17 mouse cellular contexts compared by ENCODE assay signal in the genomic region with DNA sequence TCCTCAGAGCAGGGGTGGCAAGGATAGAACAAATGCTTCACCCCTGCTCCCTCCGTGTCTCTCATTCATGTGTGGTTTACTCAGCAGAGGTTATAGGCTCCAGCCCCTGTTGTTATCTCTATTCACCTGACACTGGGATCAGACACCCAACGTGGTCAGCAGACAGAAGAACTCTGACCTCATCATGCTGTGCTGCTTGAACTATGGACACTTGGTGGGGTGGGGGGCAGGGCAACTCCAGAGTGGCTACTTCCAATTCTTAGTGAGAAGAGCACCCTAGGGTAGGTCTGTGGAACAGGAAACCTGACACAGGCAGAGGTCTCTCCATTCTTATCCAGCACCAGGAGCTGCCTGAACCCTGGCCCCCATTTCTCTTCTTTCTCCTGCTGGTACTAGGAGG. TPM values are rescaled to one million over a fixed set of nuclear protein-coding genes. Genes with fewer than 3 reads are reported as not detected.
DNase-seq lines count a peak whose midpoint lies in the region; ATAC-seq and TF ChIP-seq lines count a peak whose summit lies in the region.
"Had no signal": no experiment of that assay in that cellular context is flagged by ENCODE, and none has a peak within 500 bp of the region (broad histone marks: within the 10 kb centered on the region; RNA-seq: fewer than 3 reads in every experiment).

No protein-coding gene starts in this region.

- TF ChIP-seq EP300 in stomach, postnatal 0 days (optimal IDR thresholded peaks at IDR 0.05) = no peak
- TF ChIP-seq EP300 in lung, postnatal 0 days (IDR thresholded peaks at IDR 0.05) = no peak

- no peak overlapping the region for H3K4me2 ChIP-seq in stomach, embryonic 15.5 days
- H3K4me2 ChIP-seq in stomach, postnatal 0 days (replicated peaks; ENCODE audit: low read depth) = no peak overlapping the region
- no peak overlapping the region for H3K4me2 ChIP-seq in kidney, postnatal 0 days (ENCODE audit: low read length)
- H3K4me2 ChIP-seq in liver, embryonic 12.5 days = no peak overlapping the region
- no peak overlapping the region for H3K4me2 ChIP-seq in lung, postnatal 0 days (replicated peaks; ENCODE audit: low read depth, low read length)
- H3K4me2 ChIP-seq: forebrain, embryonic 13.5 days; heart, embryonic 11.5 days; lung, embryonic 15.5 days; midbrain, embryonic 15.5 days had no signal

- H3K9ac ChIP-seq in stomach, embryonic 15.5 days = no peak overlapping the region
- H3K9ac ChIP-seq in stomach, postnatal 0 days (ENCODE audit: low read length) = no peak overlapping the region
- H3K9ac ChIP-seq in kidney, postnatal 0 days (ENCODE audit: low read depth, low read length) = no peak overlapping the region
- H3K9ac ChIP-seq in liver, embryonic 12.5 days = no peak overlapping the region
- no peak overlapping the region for H3K9ac ChIP-seq in lung, postnatal 0 days (replicated peaks; ENCODE audit: low read depth)
- H3K9ac ChIP-seq: forebrain, embryonic 13.5 days; lung, embryonic 15.5 days; midbrain, embryonic 15.5 days had no signal

- no peak for TF ChIP-seq CTCF in stomach, postnatal 0 days (IDR thresholded peaks at IDR 0.05; ENCODE audit: low read depth)
- TF ChIP-seq CTCF in kidney, postnatal 0 days (IDR thresholded peaks at IDR 0.05; ENCODE audit: low read depth) = no peak
- TF ChIP-seq CTCF in lung, postnatal 0 days (IDR thresholded peaks at IDR 0.05) = no peak

- H3K36me3 ChIP-seq in stomach, embryonic 15.5 days = no peaks in the 10 kb centered on the region
- H3K36me3 ChIP-seq in stomach, postnatal 0 days (ENCODE audit: control insufficient read depth, insufficient read depth, low read length) = no peaks in the 10 kb centered on the region
- no peaks in the 10 kb centered on the region for H3K36me3 ChIP-seq in kidney, postnatal 0 days (ENCODE audit: insufficient read depth, low read length)
- H3K36me3 ChIP-seq in liver, embryonic 12.5 days = no peaks in the 10 kb centered on the region
- no peaks in the 10 kb centered on the region for H3K36me3 ChIP-seq in lung, postnatal 0 days (ENCODE audit: insufficient read depth, low read length)
- H3K36me3 ChIP-seq: lung, embryonic 15.5 days; midbrain, embryonic 15.5 days had no signal

- H3K27me3 ChIP-seq in stomach, embryonic 15.5 days (replicated peaks) = no peaks in the 10 kb centered on the region
- H3K27me3 ChIP-seq in stomach, postnatal 0 days (ENCODE audit: control insufficient read depth, insufficient read depth, low read length) = no peaks in the 10 kb centered on the region
- no peaks in the 10 kb centered on the region for H3K27me3 ChIP-seq in kidney, postnatal 0 days (ENCODE audit: insufficient read depth, low read length)
- H3K27me3 ChIP-seq in liver, embryonic 12.5 days (replicated peaks) = no peaks in the 10 kb centered on the region
- no peaks in the 10 kb centered on the region for H3K27me3 ChIP-seq in lung, postnatal 0 days (replicated peaks; ENCODE audit: insufficient read depth, low read length)
- H3K27me3 ChIP-seq: forebrain, embryonic 13.5 days; lung, embryonic 15.5 days; midbrain, embryonic 15.5 days had no signal

- no peaks in the 10 kb centered on the region for H3K9me3 ChIP-seq in stomach, embryonic 15.5 days
- H3K9me3 ChIP-seq in stomach, postnatal 0 days (ENCODE audit: control insufficient read depth, low read length) = no peaks in the 10 kb centered on the region
- no peaks in the 10 kb centered on the region for H3K9me3 ChIP-seq in kidney, postnatal 0 days (replicated peaks; ENCODE audit: low read length)
- no peaks in the 10 kb centered on the region for H3K9me3 ChIP-seq in liver, embryonic 12.5 days (replicated peaks)
- H3K9me3 ChIP-seq in lung, postnatal 0 days (ENCODE audit: low read length) = no peaks in the 10 kb centered on the region
- H3K9me3 ChIP-seq: forebrain, embryonic 13.5 days; lung, embryonic 15.5 days; midbrain, embryonic 15.5 days had no signal

- H3K4me1 ChIP-seq in stomach, embryonic 15.5 days = no peaks in the 10 kb centered on the region
- H3K4me1 ChIP-seq in stomach, postnatal 0 days (replicated peaks; ENCODE audit: control insufficient read depth, insufficient read depth) = no peaks in the 10 kb centered on the region
- H3K4me1 ChIP-seq in kidney, postnatal 0 days (replicated peaks; ENCODE audit: insufficient read depth, low read length) = no peaks in the 10 kb centered on the region
- 0 out of 2 replicates have a peak, but pooled peaks cover 4% of the 10 kb centered on the region for H3K4me1 ChIP-seq in liver, embryonic 12.5 days
- no peaks in the 10 kb centered on the region for H3K4me1 ChIP-seq in lung, postnatal 0 days (ENCODE audit: insufficient read depth, low read depth, low read length)
- H3K4me1 ChIP-seq: forebrain, embryonic 13.5 days; lung, embryonic 15.5 days; midbrain, embryonic 15.5 days had no signal

- no peak for DNase-seq in stomach, postnatal 0 days (ENCODE audit: low spot score)
- DNase-seq in kidney, postnatal 0 days (ENCODE audit: low spot score) = no peak
- peak; percentile 85 for DNase-seq in yolk sac, embryonic 10.5 days (ENCODE audit: low spot score)
- no peak for DNase-seq in urinary bladder, postnatal 25 days (ENCODE audit: low spot score)
- no peak for DNase-seq in lung, postnatal 0 days (ENCODE audit: low spot score)
- DNase-seq in gastrocnemius, postnatal 4 days (ENCODE audit: low spot score in 2 of 2) = no peak
- DNase-seq: cerebellum, postnatal 10 days; heart, postnatal 14 days; right cerebral cortex, adult 18-20 months; thymus, postnatal 36 days had no signal

- no peak overlapping the region for H3K27ac ChIP-seq in stomach, embryonic 15.5 days
- no peak overlapping the region for H3K27ac ChIP-seq in stomach, postnatal 0 days (replicated peaks)
- H3K27ac ChIP-seq in kidney, postnatal 0 days = no peak overlapping the region
- H3K27ac ChIP-seq in liver, embryonic 12.5 days = peak overlapping the region; percentile 37; the same call in 1 of the 2 replicates
- H3K27ac ChIP-seq in lung, postnatal 0 days (ENCODE audit: low read length) = no peak overlapping the region
- H3K27ac ChIP-seq: forebrain, embryonic 13.5 days; lung, embryonic 15.5 days; midbrain, embryonic 15.5 days had no signal

- ATAC-seq in stomach, embryonic 15.5 days (ENCODE audit: insufficient read depth, low FRiP score, low read depth) = peak; percentile 72; the same call in 1 of the 2 replicates
- no peak for ATAC-seq in stomach, postnatal 0 days (ENCODE audit: low FRiP score, low TSS enrichment)
- ATAC-seq in kidney, postnatal 0 days (replicated peaks; ENCODE audit: low FRiP score, low read depth) = peak; percentile 67
- ATAC-seq in liver, embryonic 12.5 days = peak; percentile 82
- ATAC-seq in lung, postnatal 0 days = no peak
- ATAC-seq: forebrain, embryonic 13.5 days; hindbrain, embryonic 16.5 days; midbrain, embryonic 15.5 days had no signal

- 24% methylated on average over 2 of the region's 2 CpGs for WGBS in stomach, embryonic 15.5 days
- WGBS in stomach, postnatal 0 days = 34% methylated on average over 2 of the region's 2 CpGs
- WGBS in kidney, postnatal 0 days = 31% methylated on average over 2 of the region's 2 CpGs
- WGBS in liver, embryonic 12.5 days (ENCODE audit: insufficient replicate concordance) = 17% methylated on average over 2 of the region's 2 CpGs
- WGBS in lung, postnatal 0 days = 31% methylated on average over 2 of the region's 2 CpGs

- H3K4me3 ChIP-seq in stomach, embryonic 15.5 days (replicated peaks) = no peak overlapping the region
- H3K4me3 ChIP-seq in stomach, postnatal 0 days (ENCODE audit: low read depth, low read length) = no peak overlapping the region
- no peak overlapping the region for H3K4me3 ChIP-seq in kidney, postnatal 0 days (replicated peaks; ENCODE audit: low read depth, low read length)
- no peak overlapping the region for H3K4me3 ChIP-seq in liver, embryonic 12.5 days
- H3K4me3 ChIP-seq in lung, postnatal 0 days (ENCODE audit: low read depth, low read length) = no peak overlapping the region
- H3K4me3 ChIP-seq: forebrain, embryonic 13.5 days; lung, embryonic 15.5 days; midbrain, embryonic 15.5 days had no signal

RNA-seq across cellular contexts. Expression of a gene that starts 15.4 kb away (rescaled TPM):
- 221 and 248 TPM in 2 replicates for polyA plus RNA-seq in stomach, embryonic 15.5 days (2015; fragmentation: Nextera tagmentation; extraction: Ambion mirVana)
- polyA plus RNA-seq in stomach, postnatal 0 days (2015; fragmentation: Nextera tagmentation; extraction: Ambion mirVana) = 183 and 184 TPM in 2 replicates
- polyA plus RNA-seq in kidney, postnatal 0 days (2015; fragmentation: Nextera tagmentation; extraction: Ambion mirVana) = 482 and 514 TPM in 2 replicates
- 108 and 117 TPM in 2 replicates for polyA plus RNA-seq in liver, embryonic 12.5 days (2016; fragmentation: Nextera tagmentation; extraction: Ambion mirVana)
- polyA plus RNA-seq in lung, postnatal 0 days (2015; fragmentation: Nextera tagmentation; extraction: Ambion mirVana) = 251 and 269 TPM in 2 replicates
- total RNA-seq in gastrocnemius, postnatal 4 days (2021) = 100 to 1,000 TPM; 179 to 189 TPM

RNA-seq across cellular contexts. Expression of a gene that starts 46.1 kb away (rescaled TPM):
- polyA plus RNA-seq in stomach, embryonic 15.5 days (2015; fragmentation: Nextera tagmentation; extraction: Ambion mirVana) = 9.0 and 10.2 TPM in 2 replicates
- 4.5 and 5.3 TPM in 2 replicates for polyA plus RNA-seq in stomach, postnatal 0 days (2015; fragmentation: Nextera tagmentation; extraction: Ambion mirVana)
- 6.6 and 8.1 TPM in 2 replicates for polyA plus RNA-seq in kidney, postnatal 0 days (2015; fragmentation: Nextera tagmentation; extraction: Ambion mirVana)
- 5.2 and 5.5 TPM in 2 replicates for polyA plus RNA-seq in liver, embryonic 12.5 days (2016; fragmentation: Nextera tagmentation; extraction: Ambion mirVana)
- polyA plus RNA-seq in lung, postnatal 0 days (2015; fragmentation: Nextera tagmentation; extraction: Ambion mirVana) = 7.5 TPM in 2 replicates
- 1 to 10 TPM; 3.9 to 5.2 TPM for total RNA-seq in gastrocnemius, postnatal 4 days (2021)

Comparison
In these comparisons a context has a peak if more than half of its experiments do, and no peak if none do; other contexts are left out.
1. ATAC-seq: peak in stomach, embryonic 15.5 days (single experiment), kidney, postnatal 0 days (single experiment) and liver, embryonic 12.5 days (single experiment); none in stomach, postnatal 0 days (single experiment) and lung, postnatal 0 days (single experiment).